Mouse (Mus musculus) large intestine, adult 2 months (tissue): ENCODE measurements around the gene 5730522E02Rik. TPM values are rescaled to one million over a fixed set of nuclear protein-coding genes. Genes with fewer than 3 reads are reported as not detected.

Source experiments
- DNase-seq: peaks from one replicate; pipeline ENCODE4 v3.0.0-alpha.2; 2012; ENCODE audit warnings: low read depth, low spot score
- WGBS: fragments of 180-500 bp; shearing (Covaris S2); methylation state at CpG from one replicate; pipeline ENCODE4 v1.1.7; 2018; 5-methylcytosine and 5-hydroxymethylcytosine counted together
- polyA plus RNA-seq: library from polyadenylated mRNA; depleted of rRNA; stranded (reverse); fragments of >200 nt; gene quantifications from 2 replicates; pipeline ENCODE4 v1.2.3, GENCODE M21; 2012

Gene 5730522E02Rik
- polyA plus RNA-seq, 1 experiment, result not detected

- DNase-seq, result no peak
Measured at GRCm38 (mm10) chr11:26072101-26072500, 138.5 kb downstream of the 5730522E02Rik start.

GRCm38 (mm10) chr11:26063252-26063651 lies 147.3 kb downstream of the 5730522E02Rik start:
- no peak for DNase-seq
- WGBS, result 67% methylated on average over 2 of the region's 2 CpGs

More at GRCm38 (mm10) chr11:26072101-26072500, 138.5 kb downstream of the 5730522E02Rik start:
- WGBS, result 63% methylated on average over 4 of the region's 4 CpGs

GRCm38 (mm10) chr11:26061471-26062137 lies 149.0 kb downstream of the 5730522E02Rik start:
- DNase-seq, result no peak
- WGBS, result 72% methylated on average over 8 of the region's 8 CpGs

- 65% methylated on average over 2 of the region's 2 CpGs for WGBS
- DNase-seq, result no peak
Measured at GRCm38 (mm10) chr11:26013527-26013926, 197.0 kb downstream of the 5730522E02Rik start.

- WGBS, result 70% methylated on average over 4 of the region's 4 CpGs
Measured at GRCm38 (mm10) chr11:26004018-26004417, 206.5 kb downstream of the 5730522E02Rik start.

GRCm38 (mm10) chr11:25999738-26000137 lies 210.8 kb downstream of the 5730522E02Rik start:
- 85% methylated on average over 5 of the region's 5 CpGs for WGBS
- no peak for DNase-seq

More at GRCm38 (mm10) chr11:26004018-26004417, 206.5 kb downstream of the 5730522E02Rik start:
- DNase-seq, result no peak

GRCm38 (mm10) chr11:25997469-25997868 lies 213.1 kb downstream of the 5730522E02Rik start:
- 82% methylated on average over 4 of the region's 4 CpGs for WGBS
- no peak for DNase-seq

- WGBS, result 60% methylated on average over 2 of the region's 2 CpGs
- no peak for DNase-seq
Measured at GRCm38 (mm10) chr11:25994128-25994527, 216.4 kb downstream of the 5730522E02Rik start.

GRCm38 (mm10) chr11:25992216-25992615 lies 218.3 kb downstream of the 5730522E02Rik start:
- WGBS, result 94% methylated on average over 1 of the region's 1 CpGs
- DNase-seq, result no peak

GRCm38 (mm10) chr11:25978736-25979276 lies 231.8 kb downstream of the 5730522E02Rik start:
- no peak for DNase-seq

GRCm38 (mm10) chr11:25941504-25941903 lies 269.1 kb downstream of the 5730522E02Rik start:
- DNase-seq, result no peak
- 85% methylated on average over 5 of the region's 5 CpGs for WGBS

More at GRCm38 (mm10) chr11:25978736-25979276, 231.8 kb downstream of the 5730522E02Rik start:
- 76% methylated on average over 5 of the region's 5 CpGs for WGBS

- DNase-seq, result no peak
- WGBS, result 77% methylated on average over 4 of the region's 4 CpGs
Measured at GRCm38 (mm10) chr11:25940716-25941294, 269.8 kb downstream of the 5730522E02Rik start.

- WGBS, result 87% methylated on average over 2 of the region's 2 CpGs
Measured at GRCm38 (mm10) chr11:25926267-25926666, 284.3 kb downstream of the 5730522E02Rik start.

GRCm38 (mm10) chr11:25902321-25902720 lies 308.2 kb downstream of the 5730522E02Rik start:
- 41% methylated on average over 2 of the region's 2 CpGs for WGBS
- no peak for DNase-seq

More at GRCm38 (mm10) chr11:25926267-25926666, 284.3 kb downstream of the 5730522E02Rik start:
- DNase-seq, result no peak

- WGBS, result 31% methylated on average over 2 of the region's 2 CpGs
- no peak for DNase-seq
Measured at GRCm38 (mm10) chr11:25901666-25902065, 308.9 kb downstream of the 5730522E02Rik start.

GRCm38 (mm10) chr11:25893906-25894305 lies 316.7 kb downstream of the 5730522E02Rik start:
- no peak for DNase-seq
- 82% methylated on average over 3 of the region's 3 CpGs for WGBS

GRCm38 (mm10) chr11:25872983-25873382 lies 337.6 kb downstream of the 5730522E02Rik start:
- no peak for DNase-seq

- no peak for DNase-seq
- WGBS, result 62% methylated on average over 4 of the region's 4 CpGs
Measured at GRCm38 (mm10) chr11:25872317-25872716, 338.2 kb downstream of the 5730522E02Rik start.

- WGBS, result 77% methylated on average over 2 of the region's 2 CpGs
- no peak for DNase-seq
Measured at GRCm38 (mm10) chr11:25866292-25866691, 344.3 kb downstream of the 5730522E02Rik start.

GRCm38 (mm10) chr11:25862686-25863085 lies 347.9 kb downstream of the 5730522E02Rik start:
- WGBS, result 13% methylated on average over 9 of the region's 9 CpGs
- DNase-seq, result peak; percentile 3
